Mouse (Mus musculus) adrenal gland, postnatal 25 days (tissue): ENCODE measurements around the gene Gm12248. TPM values are rescaled to one million over a fixed set of nuclear protein-coding genes. Genes with fewer than 3 reads are reported as not detected.
"Not testable (repeated sequence)": the region's sequence is repeated elsewhere in the genome, so short reads cannot be mapped to it uniquely, and the experiment has no call there.

Source experiments
- DNase-seq: peaks from one replicate; pipeline ENCODE4 v3.0.0; 2021; ENCODE audit warnings: mixed read lengths
- total RNA-seq: library from RNA; stranded (reverse); gene quantifications from 2 replicates; pipeline ENCODE4 v1.2.3, GENCODE M21; 2021

Gene Gm12248
- total RNA-seq, 1 experiment from 2014 or later: 1.7 TPM

DNA sequence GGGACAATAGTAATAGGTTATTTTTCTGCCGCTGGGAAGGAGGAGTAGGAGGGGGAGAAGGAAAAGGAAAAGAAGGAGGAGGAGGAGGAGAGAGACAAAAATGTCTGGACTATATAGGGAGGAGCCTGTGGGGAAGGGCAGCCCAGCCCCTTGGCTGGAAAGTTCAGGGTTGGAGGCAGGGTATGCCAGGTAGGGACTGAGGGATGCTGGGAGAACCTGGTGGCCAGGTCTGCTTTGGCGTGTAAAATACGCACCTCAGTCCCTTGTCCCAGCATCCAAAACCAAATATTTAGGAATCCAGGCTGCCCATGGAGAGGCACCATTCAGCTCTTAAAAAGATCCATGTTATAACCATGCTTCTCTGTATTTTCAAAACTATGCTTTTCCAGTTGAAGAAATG, 9.2 kb upstream of the Gm12248 start:
- DNase-seq: no peak

GRCm38 (mm10) chr11:58101194-58101720, 8.3 kb upstream of the Gm12248 start:
- no peak for DNase-seq

DNA sequence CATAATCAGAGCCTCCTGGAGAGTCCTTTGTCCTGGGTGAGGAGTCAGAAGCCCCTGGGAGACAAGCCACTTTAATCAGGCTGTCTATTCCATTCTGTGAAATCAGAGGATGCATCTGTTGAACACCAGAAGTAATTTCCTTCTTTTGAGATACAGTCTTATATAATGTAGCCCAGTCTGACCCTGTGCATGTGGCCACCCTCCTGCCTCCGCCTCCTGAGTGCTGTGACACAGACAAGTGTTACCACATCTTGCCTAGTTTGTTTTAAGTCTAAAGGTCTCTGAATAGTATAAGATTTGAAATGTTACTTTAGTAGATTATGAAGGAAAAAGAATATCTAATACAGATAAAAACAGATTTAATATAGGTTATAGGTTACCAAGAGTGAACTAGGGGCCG, 7.1 kb upstream of the Gm12248 start:
- no peak for DNase-seq

GRCm38 (mm10) chr11:58098366-58098720, 5.4 kb upstream of the Gm12248 start:
- not testable (repeated sequence) for DNase-seq

DNA sequence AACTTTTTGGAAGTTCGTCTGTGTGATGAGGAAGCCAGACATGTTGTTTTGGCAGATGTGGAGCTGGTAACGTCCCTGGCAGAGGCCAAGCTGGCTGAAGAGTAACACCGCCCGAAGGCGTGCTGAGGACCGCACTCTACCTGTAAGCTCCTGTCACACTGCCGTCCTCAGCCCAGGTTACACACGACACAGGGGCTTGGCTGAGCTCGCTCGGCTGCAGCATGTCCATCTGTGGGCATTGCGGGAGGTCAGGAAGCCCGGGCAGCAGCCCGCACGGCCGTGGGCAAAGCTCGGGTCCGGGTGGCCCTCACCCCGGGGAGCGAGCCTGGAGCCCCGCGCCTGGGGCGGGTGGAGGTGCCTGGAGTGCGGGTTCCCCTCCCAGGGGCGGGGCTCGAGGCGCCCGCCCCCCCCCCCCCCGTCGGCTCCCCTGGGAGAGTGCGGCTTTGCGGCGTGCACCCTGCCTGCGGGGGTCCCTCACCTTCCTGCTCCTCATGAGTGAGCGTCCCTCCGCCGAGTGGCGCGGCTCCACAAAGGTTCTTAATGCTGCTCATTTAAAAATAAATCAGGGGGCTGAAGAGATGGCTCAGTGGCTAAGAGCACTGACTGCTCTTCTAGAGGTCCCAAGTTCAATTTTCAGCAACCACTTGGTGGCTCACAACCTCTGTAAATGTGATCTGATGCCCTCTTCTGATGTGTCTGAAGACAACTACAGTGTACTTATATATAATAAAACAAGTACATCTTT, 4.9 kb upstream of the Gm12248 start:
- DNase-seq: peak; percentile 11

DNA sequence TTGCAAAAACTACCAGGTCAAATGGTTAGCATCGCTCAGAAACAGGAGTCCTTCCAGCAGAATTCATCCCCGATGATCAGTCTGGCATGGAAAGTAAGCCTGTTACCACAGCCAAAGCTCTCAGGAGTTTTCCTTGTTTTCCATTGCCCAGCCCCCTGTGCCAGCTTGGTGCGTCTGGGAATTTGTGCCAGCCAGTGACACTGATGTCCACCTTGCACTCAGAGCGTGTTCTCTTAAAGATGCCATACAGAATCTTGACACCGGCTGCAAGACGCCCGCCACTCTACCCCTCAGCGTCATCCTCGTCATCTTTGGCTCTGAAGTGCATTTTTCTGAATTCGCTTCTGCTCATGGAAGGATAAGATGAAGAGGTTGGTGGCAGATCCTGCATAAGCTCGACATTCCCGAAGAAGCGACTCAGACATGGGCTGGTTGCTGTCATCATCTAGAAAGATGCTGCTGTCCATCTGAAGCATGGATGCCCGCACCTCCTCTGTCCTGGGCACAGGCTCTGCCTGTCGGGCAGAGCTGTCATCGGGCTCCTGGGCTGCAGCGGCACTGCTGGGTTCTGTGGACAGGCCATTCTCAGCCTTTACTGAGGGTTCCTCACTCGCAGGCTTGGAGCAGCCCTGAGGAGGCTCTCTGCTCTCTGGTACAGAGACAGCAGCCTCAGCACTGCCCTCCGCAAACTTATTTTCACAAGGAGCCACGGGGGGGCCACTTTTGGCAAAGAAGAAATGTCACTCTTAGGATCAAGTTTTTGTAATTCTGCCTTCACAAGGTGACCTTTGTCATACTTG, 4.1 kb upstream of the Gm12248 start:
- no peak for DNase-seq

DNA sequence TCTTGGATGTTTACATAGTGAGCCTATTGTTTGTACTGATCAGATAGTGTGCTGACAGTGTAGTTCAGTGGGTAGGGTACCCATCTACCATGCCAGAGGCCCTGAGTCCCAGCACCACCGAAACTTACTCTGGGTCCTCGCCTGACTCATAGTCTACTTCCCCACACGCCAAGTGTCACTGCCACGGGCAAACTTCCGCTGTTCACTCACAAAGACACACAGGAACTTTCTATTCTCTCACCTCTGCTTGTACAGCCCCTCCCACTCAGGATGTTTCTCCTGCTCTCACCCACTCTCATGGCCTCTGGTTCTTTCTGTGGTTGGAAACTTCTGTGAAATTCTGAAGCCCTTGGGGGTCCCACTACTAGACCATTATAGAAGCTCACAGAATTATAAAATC, 3.2 kb upstream of the Gm12248 start:
- no peak for DNase-seq

GRCm38 (mm10) chr11:58095561-58095960, 2.6 kb upstream of the Gm12248 start:
- DNase-seq: no peak

DNA sequence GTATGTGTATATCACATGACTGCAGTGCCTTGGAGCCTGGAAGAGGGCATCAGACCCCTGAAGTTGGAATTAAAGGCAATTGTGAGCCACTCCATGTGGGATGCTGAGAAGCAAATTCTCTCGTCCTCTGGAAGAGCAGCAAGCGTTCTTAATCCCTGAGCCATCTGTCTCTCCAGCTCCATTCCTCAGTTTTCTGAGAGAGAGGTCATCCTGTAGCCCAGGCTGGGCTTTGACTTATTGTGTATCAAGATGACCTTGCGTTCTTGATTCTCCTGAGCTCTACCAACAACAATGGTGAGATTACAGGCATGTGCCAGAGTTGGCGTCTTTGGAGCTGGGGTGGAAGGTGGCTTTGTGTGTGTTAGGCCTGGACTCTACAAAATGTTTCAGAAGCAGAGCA, 1.8 kb upstream of the Gm12248 start:
- no peak for DNase-seq

- no peak for DNase-seq
Measured at GRCm38 (mm10) chr11:58092541-58092940, 393 bp downstream of the Gm12248 start.

- DNase-seq: no peak
Measured at GRCm38 (mm10) chr11:58081716-58082115, 11.2 kb downstream of the Gm12248 start.

DNA sequence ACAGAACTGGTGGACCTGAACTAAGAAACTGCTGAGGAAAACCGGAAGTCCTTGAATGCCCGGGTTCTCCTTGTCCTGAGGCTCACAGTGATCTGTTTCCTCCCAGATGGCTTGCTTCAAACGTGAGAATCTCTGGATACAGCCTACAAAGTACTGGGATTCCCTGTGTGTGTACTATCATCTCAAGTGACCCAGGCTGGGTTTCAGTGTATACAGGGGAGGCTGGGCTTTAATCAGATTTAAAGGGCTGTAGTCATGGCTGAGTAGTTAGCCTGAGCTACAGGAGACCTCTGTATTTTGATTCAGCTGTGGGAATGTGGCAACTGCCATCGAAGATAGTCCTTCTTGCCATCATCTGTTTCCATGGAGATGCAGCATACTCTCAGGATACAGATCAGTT, 15.7 kb downstream of the Gm12248 start:
- no peak for DNase-seq

DNA sequence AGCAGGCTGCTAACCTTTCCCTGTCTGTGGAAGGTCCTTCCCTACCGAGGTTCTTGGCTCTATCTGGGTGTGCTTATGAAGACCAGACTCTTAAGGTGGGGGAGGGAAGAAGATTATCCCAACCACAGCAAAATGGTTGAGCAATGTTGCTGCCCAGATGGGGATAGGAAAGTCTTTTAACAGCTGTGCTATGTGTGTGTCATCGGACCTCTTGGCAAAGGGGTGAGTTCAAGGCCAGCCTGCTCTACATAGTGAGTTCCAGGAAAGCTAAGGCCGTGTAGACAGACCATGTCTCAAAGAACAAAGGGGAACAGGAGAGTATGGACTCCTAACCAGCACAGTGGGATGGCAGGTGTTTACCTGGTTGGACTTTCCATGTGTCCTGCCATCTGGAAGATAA, 20.0 kb downstream of the Gm12248 start:
- DNase-seq: no peak

DNA sequence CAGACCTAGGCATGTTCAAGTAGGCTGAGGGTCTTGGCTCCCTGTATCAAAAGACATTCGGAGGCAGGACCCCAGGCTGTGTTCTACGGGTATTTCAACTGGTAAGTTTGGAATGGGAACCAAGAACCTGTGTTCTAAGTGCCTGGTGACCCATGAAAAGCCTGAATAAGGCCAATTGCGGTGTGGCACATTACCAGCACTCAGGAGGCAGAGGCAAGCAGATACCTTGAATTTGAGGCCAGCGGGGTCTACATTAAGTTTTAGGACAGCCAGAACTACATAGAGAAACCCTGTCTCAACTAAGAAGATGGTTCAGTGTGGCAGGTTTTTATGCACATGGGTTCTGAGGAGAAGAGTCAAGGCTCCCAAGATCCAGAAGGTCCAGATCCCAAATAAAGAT, 27.9 kb downstream of the Gm12248 start:
- no peak for DNase-seq

- DNase-seq: no peak
Measured at GRCm38 (mm10) chr11:58062586-58062985, 30.3 kb downstream of the Gm12248 start.

- DNase-seq: not testable (repeated sequence)
Measured at GRCm38 (mm10) chr11:58061218-58061617, 31.7 kb downstream of the Gm12248 start.

DNA sequence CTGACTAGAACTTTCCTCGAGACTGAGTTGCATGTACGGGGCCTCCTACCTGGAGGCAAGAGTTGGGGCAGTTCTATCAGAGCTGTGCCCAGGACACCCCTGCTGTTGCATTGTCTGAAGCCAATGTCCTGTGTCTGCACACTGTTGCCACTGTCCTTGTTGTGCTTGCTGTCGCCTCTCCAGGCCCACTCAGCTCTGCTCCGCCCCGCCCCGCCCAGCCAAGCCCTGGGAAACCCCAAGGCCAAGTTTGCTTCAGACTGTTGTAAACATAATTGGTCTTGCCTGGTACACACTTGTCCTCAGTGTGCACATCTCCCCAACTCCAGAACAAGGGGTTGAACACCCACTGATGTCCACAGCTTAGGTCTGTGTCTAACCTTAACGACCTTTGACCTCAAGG, 33.2 kb downstream of the Gm12248 start:
- DNase-seq: peak; percentile 55

DNA sequence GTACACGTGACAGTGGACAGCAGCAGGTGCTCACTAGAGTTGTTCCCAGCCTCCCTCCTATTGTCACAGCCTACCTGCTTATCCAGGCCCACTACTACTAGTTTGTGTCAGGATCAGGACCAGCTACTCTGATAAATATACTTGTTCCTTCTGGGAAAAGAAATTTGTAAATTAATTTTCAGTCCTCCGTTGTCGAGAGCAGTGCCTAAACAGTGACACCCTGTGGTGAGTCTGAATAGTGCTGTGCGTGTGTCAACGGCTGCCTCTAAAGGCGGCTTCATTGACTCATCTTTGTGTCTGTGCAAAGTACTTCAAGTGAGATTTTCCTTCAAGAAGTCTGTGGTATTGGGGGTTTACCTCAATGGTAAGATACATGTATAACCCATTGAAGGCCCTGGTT, 35.5 kb downstream of the Gm12248 start:
- peak; percentile 57 for DNase-seq

DNA sequence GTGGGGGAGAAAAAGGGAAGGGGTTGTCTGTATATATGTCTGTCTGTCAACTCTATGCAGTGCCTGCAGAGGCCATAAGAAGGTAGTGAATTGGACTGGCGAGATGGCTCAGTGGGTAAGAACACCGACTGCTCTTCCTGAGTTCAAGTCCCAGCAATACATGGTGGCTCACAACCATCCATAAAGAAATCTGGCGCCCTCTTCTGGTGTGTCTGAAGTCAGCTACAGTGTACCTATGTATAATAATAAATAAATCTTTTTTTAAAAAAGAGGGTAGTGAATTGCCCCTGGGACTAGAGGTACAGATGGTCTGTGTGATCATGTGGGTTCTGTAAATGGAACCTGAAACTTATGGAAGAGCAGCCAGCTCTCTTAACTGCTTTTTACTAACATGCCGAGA, 46.5 kb downstream of the Gm12248 start:
- DNase-seq: no peak

- no peak for DNase-seq
Measured at GRCm38 (mm10) chr11:58042861-58043431, 50.0 kb downstream of the Gm12248 start.

- no peak for DNase-seq
Measured at GRCm38 (mm10) chr11:58039027-58039426, 53.9 kb downstream of the Gm12248 start.

DNA sequence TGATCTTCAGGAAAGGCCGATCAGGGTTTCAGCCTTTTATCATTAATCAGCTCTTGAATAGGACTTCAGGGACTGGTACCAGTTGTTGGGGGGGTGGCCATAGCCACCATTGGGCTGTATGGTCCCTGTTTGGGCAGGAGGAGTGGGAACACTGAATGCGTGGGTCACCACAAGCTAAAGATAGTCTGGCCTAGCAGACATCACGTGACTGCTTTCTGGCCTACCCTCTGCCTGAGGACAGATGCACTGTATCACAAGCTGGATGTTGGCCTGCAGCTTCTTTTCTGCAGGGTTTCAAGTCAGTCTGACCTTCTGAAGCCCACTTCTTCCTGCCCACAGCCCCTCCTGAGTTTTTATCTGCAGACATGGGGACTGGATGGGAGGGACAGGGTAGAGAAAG, 59.3 kb downstream of the Gm12248 start:
- DNase-seq: no peak

GRCm38 (mm10) chr11:58031176-58031575, 61.8 kb downstream of the Gm12248 start:
- DNase-seq: no peak
